Comparison of ENCODE assay signal across 7 mouse cellular contexts in genomic region chr19:3687676-3688171, GRCm38 (mm10). TPM values are rescaled to one million over a fixed set of nuclear protein-coding genes. Genes with fewer than 3 reads are reported as not detected.
DNase-seq lines count a peak whose midpoint lies in the region; ATAC-seq lines count a peak whose summit lies in the region.

No protein-coding gene starts in this region.

- peak; percentile 91 for ATAC-seq in monocyte, adult 5-6 weeks (replicated peaks; ENCODE audit: insufficient number of reproducible peaks, low FRiP score, low TSS enrichment, poor library complexity, severe bottlenecking)

- DNase-seq in right cerebral cortex, postnatal 14 days: peak; percentile 32
- DNase-seq in right cerebral cortex, postnatal 4 days: no peak
- DNase-seq in heart, adult 8-10 months (ENCODE audit: low spot score): peak; percentile 33
- DNase-seq in kidney, postnatal 14 days: peak; percentile 69
- no peak for DNase-seq in urinary bladder, postnatal 10 days (ENCODE audit: low spot score)
- no peak for DNase-seq in urinary bladder, postnatal 36 days (ENCODE audit: low spot score in 2 of 2)

RNA-seq across cellular contexts. Expression of gene Lrp5, which starts 1.4 kb away (rescaled TPM):
- total RNA-seq in heart, adult 8-10 months (2022): 10 to 100 TPM; 48.9 to 52.9 (median 50.7) TPM
- 10.1 to 17.6 TPM (median 14.0 TPM) in 3 replicates for total RNA-seq in monocyte, adult 5-6 weeks (2017)

RNA-seq across cellular contexts. Expression of gene 1810055G02Rik, which starts 20.4 kb away (rescaled TPM):
- total RNA-seq in heart, adult 8-10 months (2022): 1 to 10 TPM; 5.5 to 8.2 (median 6.5) TPM
- total RNA-seq in monocyte, adult 5-6 weeks (2017): 3.8 to 9.4 TPM (median 9.1 TPM) in 3 replicates

Comparison
In these comparisons a context has a peak if more than half of its experiments do, and no peak if none do; other contexts are left out.
1. DNase-seq: peak in right cerebral cortex, postnatal 14 days (single experiment), heart, adult 8-10 months (single experiment) and kidney, postnatal 14 days (single experiment); none in right cerebral cortex, postnatal 4 days (single experiment), urinary bladder, postnatal 10 days (single experiment) and urinary bladder, postnatal 36 days (0 of 2).